Mouse (Mus musculus): Measurements from ENCODE around the gene Gjc3. TPM values are rescaled to one million over a fixed set of nuclear protein-coding genes. Genes with fewer than 3 reads are reported as not detected.
"Not testable (repeated sequence)": the region's sequence is repeated elsewhere in the genome, so short reads cannot be mapped to it uniquely, and the experiment has no call there.

Gene Gjc3
- 10 to 100 TPM; 25.4 to 25.7 TPM for total RNA-seq (2021)
- long read RNA-seq, experiment 1, full-length matches to known transcripts = 19 of 24 reads
- long read RNA-seq, experiment 1, partial matches to known transcripts = 1 of 24 reads
- long read RNA-seq, experiment 1, other reads (novel, unspliced or antisense) = 4 of 24 reads
- long read RNA-seq, experiment 2, full-length matches to known transcripts = 16 of 24 reads
- long read RNA-seq, experiment 2, partial matches to known transcripts = 0 of 24 reads
- long read RNA-seq, experiment 2, other reads (novel, unspliced or antisense) = 8 of 24 reads

DNA sequence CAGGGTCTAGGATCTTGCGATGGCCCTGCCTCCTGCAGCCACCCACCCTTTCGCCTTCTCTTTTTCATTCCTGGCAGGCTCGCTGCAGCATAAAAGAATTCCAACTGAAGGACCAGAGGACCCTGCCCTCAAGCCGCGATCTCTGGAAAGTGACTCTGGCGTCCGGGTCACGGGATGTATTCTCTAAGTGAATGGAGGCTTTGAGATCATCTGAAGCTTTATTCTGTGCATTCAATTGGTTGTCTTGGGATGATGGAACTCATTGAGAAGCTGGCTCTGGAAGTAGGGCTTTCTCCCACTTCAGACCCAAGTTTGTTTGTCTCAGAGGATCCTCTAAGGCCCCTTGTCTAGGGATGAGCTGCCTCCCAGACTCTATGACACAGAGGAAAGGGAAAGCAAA is at the start of gene Gjc3:
TSS of gene Gjc3 (minus strand) at position 154 of the 400 bp plus-strand sequence.
- peak in 1 of 2 experiments; percentile 8 for DNase-seq (ENCODE audit: low spot score in 2 of 2)

DNA sequence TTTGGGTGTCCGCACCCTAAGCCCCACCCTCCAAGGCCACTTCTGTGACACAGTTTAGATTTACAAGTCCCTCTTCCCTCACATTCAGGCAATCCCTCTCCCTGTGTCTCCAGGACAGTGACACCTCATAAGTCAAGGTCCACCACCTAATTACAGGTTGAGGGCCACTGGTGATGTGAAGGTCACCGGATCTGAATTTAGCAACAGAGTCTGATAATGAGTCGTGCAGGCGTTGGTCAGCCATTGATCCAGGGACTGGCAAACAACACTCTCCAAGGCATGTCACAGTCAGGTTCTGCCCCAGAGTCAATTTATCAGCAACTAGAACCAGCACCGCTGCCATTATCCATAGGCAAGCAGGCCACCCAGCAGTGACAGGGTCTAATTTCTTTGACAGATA is 49.5 kb upstream of the Gjc3 start:
- no peak for DNase-seq (ENCODE audit: low spot score in 2 of 2)

DNA sequence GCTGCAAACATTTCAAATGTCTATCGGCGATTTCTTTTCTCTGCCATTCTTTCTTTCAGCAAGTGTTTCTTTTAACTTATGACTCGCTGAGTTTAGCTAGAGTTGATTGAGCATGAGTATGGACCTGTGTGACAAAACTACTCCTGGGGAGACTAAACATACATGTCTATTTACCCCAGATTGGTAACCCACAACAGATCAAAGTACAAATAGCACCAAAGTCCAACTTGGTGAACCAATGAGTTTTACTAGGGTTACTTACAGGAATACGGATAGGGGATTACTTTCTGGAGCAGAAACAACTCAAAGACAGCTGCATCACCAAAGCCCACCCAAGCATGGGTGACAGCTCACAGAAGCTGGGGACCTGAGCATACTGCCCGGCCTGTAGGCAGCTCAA is 46.5 kb upstream of the Gjc3 start:
- no peak for DNase-seq (ENCODE audit: low spot score in 2 of 2)

DNA sequence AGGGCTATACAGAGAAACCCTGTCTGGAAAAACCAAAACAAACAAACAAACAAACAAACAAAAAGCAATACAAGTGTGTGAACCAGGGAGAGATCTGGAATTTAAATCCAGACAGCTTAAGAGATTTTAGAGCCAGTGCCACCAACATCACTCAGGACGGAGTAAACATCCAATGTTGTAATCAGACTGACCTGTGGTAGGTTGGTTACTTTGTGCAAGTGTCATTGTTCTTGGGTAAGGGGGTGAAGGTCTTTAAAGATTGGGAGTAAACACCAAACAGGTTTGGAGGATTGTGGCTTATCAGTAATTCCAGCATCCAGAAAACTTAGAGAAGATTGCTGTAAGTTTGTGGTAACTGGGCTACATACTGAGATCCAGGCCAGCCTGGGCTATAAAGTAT is 23.5 kb upstream of the Gjc3 start:
- DNase-seq (ENCODE audit: low spot score in 2 of 2) = no peak

DNA sequence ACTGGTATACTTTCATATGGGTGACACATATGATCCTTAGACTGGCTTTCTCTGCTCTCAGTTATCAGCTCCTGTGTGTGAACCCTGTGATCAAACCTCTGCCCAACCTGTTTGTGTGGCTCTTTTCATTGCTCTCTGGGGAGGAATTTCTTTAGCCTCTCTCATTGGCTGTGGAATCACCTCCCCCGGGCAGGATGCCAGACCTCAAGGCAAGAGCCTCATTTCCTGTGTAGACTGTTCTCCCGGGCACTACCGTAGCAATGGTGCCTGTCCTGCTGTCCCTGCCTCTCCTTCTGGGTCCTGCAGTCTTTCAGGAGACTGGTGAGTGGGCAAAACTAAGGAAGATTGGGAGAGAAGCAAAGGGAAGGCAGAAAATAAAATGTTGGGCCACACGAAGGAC is 18.4 kb upstream of the Gjc3 start, which contains the start of gene Azgp1:
TSS of gene Azgp1 (plus strand) at position 221 of the 400 bp plus-strand sequence.
- DNase-seq (ENCODE audit: low spot score in 2 of 2) = no peak

DNA sequence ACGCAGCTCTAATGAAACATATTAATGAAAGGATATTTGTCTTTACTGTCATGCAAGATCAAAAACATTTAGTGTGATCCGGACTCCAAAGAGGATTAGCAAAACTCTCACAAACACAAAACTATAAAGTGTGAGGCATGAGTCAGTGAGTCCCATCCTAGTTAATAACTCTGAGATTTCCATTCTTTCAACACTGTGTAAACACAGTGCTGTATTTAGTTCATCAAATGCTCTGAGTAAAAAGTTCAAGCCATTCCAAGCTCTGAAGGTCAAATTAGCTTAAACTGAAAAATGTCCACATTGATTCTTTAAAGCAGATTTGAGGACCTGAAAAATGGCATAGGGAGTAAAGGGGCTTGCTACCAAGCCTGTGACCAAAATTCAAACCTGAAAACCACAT is 16.2 kb upstream of the Gjc3 start:
- no peak for DNase-seq (ENCODE audit: low spot score in 2 of 2)

DNA sequence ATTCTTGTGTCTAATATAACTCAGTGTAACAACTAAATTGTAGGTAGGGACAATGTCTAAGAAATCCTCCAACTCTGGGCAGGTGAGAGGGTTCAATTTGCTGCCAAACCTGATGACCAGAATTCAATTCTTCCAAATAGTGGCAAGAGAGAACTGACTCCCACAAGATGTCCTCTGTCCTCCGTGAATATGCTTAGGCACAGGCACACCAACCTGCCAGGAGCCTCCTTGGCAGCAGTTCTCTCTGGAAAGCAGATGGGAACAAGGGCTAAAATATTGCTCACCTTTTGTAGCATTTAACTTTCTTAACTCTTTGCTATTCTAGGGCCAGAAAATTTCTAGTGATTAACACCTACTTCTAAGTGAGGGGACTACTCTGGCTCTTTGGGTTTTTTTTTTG is 14.4 kb upstream of the Gjc3 start:
- no peak for DNase-seq (ENCODE audit: low spot score in 2 of 2)

DNA sequence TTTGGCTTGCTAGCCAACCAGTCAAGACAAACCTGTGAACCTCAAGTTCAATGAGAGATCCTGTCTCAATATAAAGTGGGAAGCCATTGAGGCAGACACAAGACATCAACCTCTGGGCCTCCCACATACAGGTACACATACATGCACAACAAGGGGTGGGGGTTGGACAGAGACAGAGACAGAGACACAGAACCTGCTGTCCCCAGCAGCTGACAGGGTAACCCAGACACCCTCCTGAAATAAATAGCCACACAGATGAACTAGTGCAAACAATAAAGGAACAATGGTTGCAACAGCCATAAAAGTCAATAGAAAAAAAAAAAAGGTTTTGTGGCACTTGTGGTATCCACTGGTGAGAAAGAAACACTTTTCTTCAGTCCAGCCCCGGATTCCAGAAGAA is 12.5 kb upstream of the Gjc3 start:
- DNase-seq (ENCODE audit: low spot score in 2 of 2) = no peak

DNA sequence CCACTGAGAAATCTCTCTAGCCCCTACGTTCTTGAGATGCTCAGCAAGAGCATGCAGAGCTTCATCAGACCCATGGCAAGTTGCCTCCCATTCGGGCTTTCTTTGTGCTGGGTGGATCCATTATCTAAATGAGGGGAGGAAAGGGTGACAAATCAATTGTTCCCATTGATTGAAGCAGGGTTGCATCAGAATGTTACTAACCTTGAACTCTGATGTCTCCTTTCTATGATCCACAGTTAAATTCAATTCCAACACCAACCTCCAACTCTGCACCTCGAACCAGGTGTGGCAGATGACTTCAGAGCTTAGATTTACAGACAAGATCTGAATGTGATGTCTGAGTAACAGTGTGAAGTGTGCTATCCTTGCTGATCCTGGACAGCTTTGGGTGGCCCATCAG is 11.8 kb upstream of the Gjc3 start:
- DNase-seq (ENCODE audit: low spot score in 2 of 2) = no peak

DNA sequence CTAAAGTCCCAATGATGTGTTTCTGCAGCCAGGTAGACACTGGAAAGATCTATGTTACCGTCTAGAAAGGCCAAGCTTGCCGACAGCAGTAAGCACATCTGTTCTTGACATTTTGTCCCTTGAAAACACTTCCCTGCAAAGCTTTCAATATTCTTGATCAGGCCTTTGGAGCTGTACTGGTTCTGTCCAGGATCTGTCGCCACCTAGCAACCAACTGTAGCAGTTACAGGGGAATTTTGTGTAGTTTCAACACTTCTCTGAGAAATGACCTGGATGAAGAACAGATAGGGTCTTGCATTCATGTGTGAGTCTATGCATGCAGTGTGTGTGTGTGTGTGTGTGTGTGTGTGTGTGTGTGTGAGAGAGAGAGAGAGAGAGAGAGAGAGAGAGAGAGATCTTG is 10.8 kb upstream of the Gjc3 start:
- peak in 1 of 2 experiments; percentile 28 for DNase-seq (ENCODE audit: low spot score in 2 of 2)

DNA sequence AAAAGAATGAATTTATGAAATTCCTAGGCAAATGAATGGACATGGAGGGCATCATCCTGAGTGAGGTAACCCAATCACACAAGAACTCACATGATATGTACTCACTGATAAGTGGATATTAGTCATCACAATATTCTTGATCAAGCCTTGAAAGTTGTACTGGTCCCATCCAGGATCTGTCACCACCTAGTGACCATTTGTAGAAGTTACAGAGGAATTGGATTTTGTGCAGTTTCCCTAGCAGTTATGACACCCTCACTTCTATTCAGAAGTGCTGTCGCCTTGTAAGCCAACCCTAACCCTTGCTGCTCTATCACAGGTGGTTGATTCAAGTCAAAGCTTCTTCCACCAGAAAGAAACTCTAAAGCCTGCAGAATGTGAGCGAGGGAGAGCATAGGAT is 10.3 kb upstream of the Gjc3 start:
- no peak for DNase-seq (ENCODE audit: low spot score in 2 of 2)

DNA sequence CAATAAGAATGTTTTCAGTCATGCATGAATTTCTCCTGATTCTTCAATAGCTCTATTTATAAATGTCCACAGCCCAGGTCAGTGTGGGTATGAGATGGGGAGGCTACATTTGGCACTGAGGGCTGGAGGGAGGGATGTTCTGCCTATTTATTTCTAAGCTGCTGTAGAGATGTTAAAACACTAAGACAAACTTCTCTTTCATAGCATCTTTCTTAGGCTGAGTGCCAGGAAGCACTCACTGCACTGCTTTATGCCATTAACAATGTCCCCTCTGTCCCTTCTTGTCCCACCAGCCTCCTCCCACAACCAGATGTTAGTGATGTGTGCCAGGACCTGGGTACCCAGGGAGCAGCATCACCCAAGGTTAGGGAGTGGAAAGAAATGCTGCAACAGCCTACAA is 3.6 kb upstream of the Gjc3 start:
- peak in 1 of 2 experiments; percentile 62 for DNase-seq (ENCODE audit: low spot score in 2 of 2)

DNA sequence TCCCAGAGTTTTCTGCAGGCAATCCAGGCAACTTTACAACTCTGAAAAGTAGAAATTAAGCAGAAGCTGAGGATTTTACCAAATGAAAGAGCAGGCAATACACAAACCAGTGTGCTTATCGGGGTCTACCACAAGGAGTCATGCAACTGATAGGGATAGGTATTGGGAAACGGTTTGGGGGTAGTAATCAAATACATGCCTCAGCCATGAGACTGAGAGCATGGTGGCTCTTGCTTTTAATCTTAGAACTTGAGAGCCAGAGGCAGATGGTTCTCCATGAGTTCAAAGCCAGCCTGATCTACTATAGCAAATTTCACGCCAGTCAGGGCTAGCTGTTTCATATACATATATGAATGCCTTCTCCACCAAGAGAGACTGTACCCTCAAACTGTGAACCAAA is 6.5 kb downstream of the Gjc3 start:
- no peak for DNase-seq (ENCODE audit: low spot score in 2 of 2)

DNA sequence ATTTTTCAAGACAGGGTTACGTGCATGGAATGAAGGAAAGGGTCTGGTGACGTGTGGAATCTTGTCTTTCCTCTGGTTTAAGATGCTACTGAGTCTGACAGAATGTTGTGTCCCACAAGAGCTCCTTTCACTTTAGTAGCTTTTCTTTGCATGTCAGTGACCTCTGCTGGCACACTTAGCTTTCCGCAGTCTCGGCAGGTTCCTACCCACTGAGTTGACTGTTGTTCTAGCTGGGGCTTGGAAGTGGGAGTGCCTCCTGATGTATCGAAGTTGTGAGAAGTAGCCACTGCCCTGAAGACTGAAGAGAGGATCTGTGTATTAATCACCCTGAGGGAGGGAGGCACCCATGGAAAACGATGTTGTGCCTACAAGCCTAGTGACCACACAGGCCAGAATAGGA is 11.7 kb downstream of the Gjc3 start:
- peak in 1 of 2 experiments; percentile 18 for DNase-seq (ENCODE audit: low spot score in 2 of 2)

DNA sequence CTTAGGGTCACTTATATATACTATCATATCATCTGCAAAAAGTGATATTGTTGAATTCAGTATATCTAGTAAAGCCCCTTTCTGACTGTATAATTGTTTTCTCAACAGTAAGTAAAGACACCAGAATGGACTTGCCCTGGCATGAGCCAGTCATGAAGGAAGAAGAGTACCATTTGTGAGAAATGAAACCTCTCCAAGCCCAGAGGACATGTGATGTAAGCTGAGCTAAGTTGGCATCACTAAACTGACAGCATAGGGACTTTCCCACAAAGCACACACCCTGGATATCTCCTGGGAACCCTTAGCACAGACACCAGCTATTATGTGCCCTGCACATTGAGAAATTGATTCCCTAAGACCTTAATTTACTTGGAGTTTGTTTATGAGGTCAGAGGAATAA is 15.6 kb downstream of the Gjc3 start:
- DNase-seq (ENCODE audit: low spot score in 2 of 2) = no peak

DNA sequence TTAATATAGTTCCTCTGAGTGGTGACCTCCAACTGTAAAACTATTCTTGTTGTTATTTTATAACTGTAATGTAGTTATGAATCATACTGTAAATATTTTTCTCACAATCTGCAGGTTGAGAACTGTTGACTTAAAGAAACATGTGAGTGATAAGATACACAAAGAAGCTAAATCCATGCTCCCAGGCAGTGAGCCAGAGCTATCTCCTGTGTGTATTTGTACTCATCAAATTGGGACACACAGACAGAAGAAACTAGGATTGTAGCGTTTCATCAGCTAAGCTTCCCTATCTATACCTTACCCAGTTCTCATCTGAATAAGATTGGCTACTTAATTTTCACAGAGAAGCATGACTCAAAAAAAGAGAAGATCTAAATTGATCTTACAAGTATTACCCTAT is 19.8 kb downstream of the Gjc3 start:
- no peak for DNase-seq (ENCODE audit: low spot score in 2 of 2)

DNA sequence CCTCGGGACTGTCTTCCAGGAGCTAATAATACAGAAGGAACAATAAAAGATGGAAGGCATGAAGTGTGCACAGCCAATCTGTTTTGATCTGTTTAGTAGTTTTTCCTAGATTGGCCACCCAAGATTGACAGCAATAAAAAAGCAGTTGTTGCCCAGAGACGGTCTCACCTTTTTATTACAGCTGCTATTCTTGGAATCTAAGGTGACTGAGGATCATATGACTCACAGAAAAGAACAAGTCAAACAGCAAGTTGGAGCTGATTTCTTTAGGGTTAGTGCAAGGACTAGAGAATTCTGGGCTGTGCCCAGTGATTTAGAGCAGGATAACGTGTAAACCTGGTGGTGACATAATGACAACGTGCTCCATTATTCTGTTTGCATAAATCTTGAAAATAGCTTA is 21.9 kb downstream of the Gjc3 start:
- DNase-seq (ENCODE audit: low spot score in 2 of 2) = no peak

DNA sequence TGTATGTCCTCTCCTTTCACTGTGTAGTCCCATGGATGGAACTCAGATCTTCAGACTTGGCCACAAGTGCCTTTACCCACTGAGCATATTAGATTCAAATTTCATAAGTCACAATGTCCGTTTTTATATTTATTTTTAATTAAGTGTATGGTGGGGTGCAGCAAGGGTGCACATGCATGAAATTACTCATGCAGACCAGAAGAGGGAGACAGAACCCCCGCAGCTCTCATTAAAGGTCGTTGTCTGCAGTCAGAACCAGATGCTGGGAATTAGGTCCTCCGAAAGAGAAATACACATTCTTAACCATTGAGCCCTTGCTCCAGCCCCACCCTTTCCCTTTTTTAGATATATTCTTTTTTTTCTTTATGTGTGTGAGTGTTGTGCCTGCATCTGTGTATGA is 25.7 kb downstream of the Gjc3 start:
- DNase-seq (ENCODE audit: low spot score in 2 of 2) = no peak

DNA sequence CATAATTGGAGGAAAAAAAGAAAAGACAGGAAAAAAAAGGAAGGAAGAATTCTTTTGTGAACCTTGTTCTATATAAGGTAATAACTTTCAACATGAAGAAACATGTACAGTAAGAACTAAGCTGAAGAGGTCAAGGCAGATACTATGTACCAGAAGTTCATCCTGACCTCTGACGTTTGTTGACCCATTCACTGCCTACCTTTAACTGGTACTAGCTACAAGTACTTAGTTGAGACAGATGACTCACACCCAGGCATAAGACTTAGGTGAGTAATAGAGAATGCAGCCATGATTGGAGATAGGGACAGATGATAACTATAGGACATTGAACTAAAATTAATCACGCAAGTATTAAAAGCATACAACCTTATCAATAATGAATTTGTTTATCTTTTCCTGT is 26.4 kb downstream of the Gjc3 start:
- no peak for DNase-seq (ENCODE audit: low spot score in 2 of 2)

DNA sequence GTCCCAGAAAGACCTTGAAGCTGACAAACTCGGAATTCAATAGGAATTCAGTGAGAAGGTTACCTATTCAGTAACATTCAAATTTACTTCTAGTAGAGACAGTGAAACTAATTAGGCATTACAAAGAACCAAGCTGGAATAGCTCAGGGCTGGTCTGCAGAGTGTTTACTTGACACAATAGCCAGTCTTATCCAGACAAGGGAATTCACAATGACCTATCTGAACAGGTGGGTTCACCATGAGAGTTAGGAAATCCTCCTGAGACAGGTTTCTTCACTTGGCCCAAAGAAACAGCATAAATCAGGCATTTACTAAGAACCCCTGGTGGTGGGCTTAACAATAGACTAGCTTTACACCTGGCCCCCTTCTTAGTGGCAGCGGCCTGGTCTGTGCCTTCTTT is 29.0 kb downstream of the Gjc3 start:
- DNase-seq (ENCODE audit: low spot score in 2 of 2) = not testable (repeated sequence)

DNA sequence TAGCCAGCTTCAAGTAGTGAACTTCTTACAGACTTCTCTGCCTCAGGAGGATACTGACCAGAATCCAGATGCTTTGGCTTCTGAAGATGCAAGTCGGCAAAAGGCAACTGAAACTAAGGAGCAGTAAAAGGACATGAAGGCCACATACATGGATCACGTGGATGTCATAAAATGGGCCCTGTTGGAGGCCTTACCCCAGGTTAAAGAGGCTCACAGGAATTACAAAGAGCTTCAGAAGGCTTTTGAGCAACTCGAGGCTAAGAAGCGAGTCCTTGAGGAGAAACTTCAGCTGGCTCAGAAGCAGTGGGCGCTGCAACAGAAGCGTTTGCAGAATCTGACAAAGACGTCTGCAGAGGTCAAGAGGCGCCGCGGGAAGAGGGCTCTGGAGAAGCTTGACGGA is 34.5 kb downstream of the Gjc3 start:
- DNase-seq (ENCODE audit: low spot score in 2 of 2) = no peak

DNA sequence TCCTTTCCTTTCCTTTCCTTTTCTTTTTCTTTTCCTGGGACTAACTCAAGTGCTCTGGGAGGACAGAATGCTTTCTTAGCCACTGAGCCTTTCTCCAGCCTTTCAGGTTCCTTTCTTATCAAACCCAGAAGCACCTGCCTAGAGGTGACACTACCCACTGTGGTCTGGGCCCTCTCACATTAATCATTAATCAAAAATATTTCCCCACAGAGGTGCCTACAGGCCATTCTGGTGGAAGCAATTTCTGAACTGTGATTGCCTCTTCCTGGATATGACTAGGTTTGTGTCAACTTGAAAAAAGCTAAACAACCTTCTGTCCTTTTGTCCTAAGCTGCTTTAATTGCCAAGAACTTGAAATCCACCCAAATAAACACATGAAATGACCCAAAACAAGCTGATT is 40.7 kb downstream of the Gjc3 start:
- no peak for DNase-seq (ENCODE audit: low spot score in 2 of 2)

DNA sequence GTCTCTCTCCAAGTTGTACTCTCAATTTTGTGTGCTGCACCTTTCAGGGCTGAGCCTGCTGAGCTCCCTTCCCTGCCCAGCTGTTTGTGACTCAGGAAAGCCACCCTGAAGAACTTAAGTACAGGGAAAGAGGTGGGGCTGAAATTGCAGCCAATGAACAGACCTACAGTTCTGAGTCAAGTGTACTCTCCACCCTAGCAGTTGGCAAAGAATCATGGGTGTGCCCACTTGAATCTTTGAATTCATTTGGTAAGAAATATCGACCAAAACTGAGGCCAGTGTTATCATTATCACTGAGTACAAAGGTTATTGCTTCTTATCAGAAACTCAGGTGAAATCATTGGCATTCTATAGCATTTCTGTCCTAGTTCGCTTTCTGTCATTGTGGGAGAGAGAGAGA is 41.4 kb downstream of the Gjc3 start, which contains the start of gene Cyp3a13:
TSS of gene Cyp3a13 (minus strand) at position 88 of the 400 bp plus-strand sequence.
- no peak for DNase-seq (ENCODE audit: low spot score in 2 of 2)

DNA sequence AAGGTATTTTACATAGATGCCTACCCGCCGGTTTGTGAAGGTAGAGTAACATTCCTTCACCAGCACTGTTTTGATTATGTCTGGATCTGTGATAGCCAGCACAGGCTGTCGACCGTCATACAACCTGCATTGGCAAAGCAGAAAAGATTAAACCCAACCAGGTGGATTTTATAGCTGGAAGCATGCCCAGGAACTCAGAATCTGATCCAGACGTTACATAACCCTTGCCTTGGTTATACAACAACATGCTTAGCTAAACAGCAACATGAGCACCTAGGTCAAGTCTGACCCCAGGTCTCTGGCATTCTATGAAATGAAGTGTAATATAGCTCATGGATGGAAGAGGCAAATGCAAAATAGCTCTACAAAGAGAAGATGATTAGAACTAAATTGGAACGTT is 47.3 kb downstream of the Gjc3 start:
- DNase-seq (ENCODE audit: low spot score in 2 of 2) = no peak
